Mouse (Mus musculus): ENCODE measurements around the gene Galnt4. TPM values are rescaled to one million over a fixed set of nuclear protein-coding genes. Genes with fewer than 3 reads are reported as not detected.

Galnt4 gene
- total RNA-seq (2021), result 1 to 10 TPM; 5.6 to 7.0 TPM
- 0.35 and 0.83 TPM in 2 replicates for polyA plus RNA-seq (2012; rRNA removed)
- long read RNA-seq, full-length matches to known transcripts, result 9 of 9 reads
- long read RNA-seq, partial matches to known transcripts, result 0 of 9 reads
- long read RNA-seq, other reads (novel, unspliced or antisense), result 0 of 9 reads

- peak; percentile 91 for DNase-seq
These were observed at the start of gene Galnt4 for GRCm38 (mm10) chr10:99107964-99108363. Gene Galnt4, plus strand, starts transcription at chr10:99108159.

GRCm38 (mm10) chr10:99060588-99060987 lies 47.4 kb upstream of the Galnt4 start:
- DNase-seq, result no peak

- no peak for DNase-seq
These were observed 46.5 kb upstream of the Galnt4 start for GRCm38 (mm10) chr10:99061418-99061817.

GRCm38 (mm10) chr10:99062546-99062945 lies 45.4 kb upstream of the Galnt4 start:
- peak; percentile 17 for DNase-seq

- no peak for DNase-seq
These were observed 31.7 kb upstream of the Galnt4 start for GRCm38 (mm10) chr10:99076113-99076895.

GRCm38 (mm10) chr10:99078621-99079020 lies 29.3 kb upstream of the Galnt4 start:
- DNase-seq, result no peak

GRCm38 (mm10) chr10:99081569-99081990 lies 26.4 kb upstream of the Galnt4 start:
- DNase-seq, result no peak

GRCm38 (mm10) chr10:99083431-99084003 lies 24.4 kb upstream of the Galnt4 start:
- peak; percentile 83 for DNase-seq

GRCm38 (mm10) chr10:99084397-99085239 lies 23.3 kb upstream of the Galnt4 start:
- DNase-seq, result peak; percentile 84

GRCm38 (mm10) chr10:99085240-99085587 lies 22.7 kb upstream of the Galnt4 start:
- peak; percentile 3 for DNase-seq

GRCm38 (mm10) chr10:99086029-99086428 lies 21.9 kb upstream of the Galnt4 start:
- DNase-seq, result no peak

- no peak for DNase-seq
These were observed 18.1 kb upstream of the Galnt4 start for GRCm38 (mm10) chr10:99089906-99090305.

GRCm38 (mm10) chr10:99093364-99093763 lies 14.6 kb upstream of the Galnt4 start:
- DNase-seq, result no peak

- DNase-seq, result no peak
These were observed 12.8 kb upstream of the Galnt4 start for GRCm38 (mm10) chr10:99095114-99095513.

GRCm38 (mm10) chr10:99097374-99097773 lies 10.6 kb upstream of the Galnt4 start:
- DNase-seq, result peak; percentile 43

GRCm38 (mm10) chr10:99105522-99105921 lies 2.4 kb upstream of the Galnt4 start:
- DNase-seq, result no peak

- DNase-seq, result no peak
These were observed 1.7 kb upstream of the Galnt4 start for GRCm38 (mm10) chr10:99106311-99106702.

- peak; percentile 93 for DNase-seq
These were observed 992 bp upstream of the Galnt4 start, which contains the start of gene Poc1b for GRCm38 (mm10) chr10:99106703-99107631. Gene Poc1b, plus strand, starts transcription at chr10:99107036.

GRCm38 (mm10) chr10:99108431-99108982 lies 548 bp downstream of the Galnt4 start:
- DNase-seq, result no peak

- no peak for DNase-seq
These were observed 5.6 kb downstream of the Galnt4 start for GRCm38 (mm10) chr10:99113533-99113932.

- DNase-seq, result no peak
These were observed 6.3 kb downstream of the Galnt4 start for GRCm38 (mm10) chr10:99114295-99114694.

Measured in adrenal gland, adult 2 months (tissue).